Comparison of ENCODE assay signal across 7 mouse cellular contexts in the genomic region with DNA sequence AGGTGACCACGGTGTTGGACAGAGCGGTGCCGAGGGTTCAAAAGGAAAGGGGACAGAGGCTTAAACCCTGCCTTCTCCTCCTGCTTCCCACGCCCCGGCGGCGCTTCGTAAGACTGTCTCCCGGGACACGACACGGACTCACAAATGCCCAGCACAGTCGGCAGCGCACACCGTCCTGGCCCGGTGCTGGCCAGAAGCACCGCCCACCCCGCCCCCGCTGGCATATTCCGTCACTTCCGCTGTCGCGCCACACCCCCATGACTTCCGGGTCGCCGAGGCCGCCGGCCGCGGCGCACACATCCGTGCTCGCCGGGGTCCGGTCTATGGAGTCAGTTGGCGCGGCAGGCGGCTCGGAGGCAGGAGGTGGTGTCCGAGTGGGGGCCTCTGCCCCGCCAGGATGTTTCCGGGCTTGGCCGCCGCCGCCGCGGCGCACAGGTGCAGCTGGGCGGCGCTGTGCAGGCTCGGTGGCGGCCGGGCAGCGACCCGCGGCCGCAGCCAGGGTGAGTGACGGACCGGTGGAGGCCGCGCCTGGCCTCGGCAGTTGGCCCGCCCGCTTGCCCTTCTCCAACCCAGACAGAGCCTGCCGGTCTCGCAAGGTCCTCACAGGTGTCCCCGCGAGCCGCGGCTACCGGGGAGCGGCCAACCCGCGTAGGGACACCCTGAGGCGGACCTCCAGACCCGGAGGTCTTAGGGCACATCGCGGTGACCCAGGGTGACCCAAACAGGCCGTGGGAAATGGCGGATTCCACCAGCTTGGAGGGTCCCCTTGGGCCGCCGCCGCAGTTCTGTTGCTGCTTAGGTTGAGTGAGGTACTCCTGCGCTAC. TPM values are rescaled to one million over a fixed set of nuclear protein-coding genes. Genes with fewer than 3 reads are reported as not detected.
DNase-seq lines count a peak whose midpoint lies in the region; ATAC-seq lines count a peak whose summit lies in the region.

A gene (plus strand): TSS at position 258 of the 824 bp plus-strand sequence.

- WGBS in intestine, embryonic 15.5 days = under 1% methylated on average over 83 of the region's 83 CpGs
- under 1% methylated on average over 83 of the region's 83 CpGs for WGBS in midbrain, embryonic 10.5 days

- no peaks in the 10 kb centered on the region for H3K27me3 ChIP-seq in intestine, embryonic 15.5 days (replicated peaks)
- H3K27me3 ChIP-seq in midbrain, embryonic 10.5 days (ENCODE audit: low read depth, poor library complexity, severe bottlenecking) = no peaks in the 10 kb centered on the region

- DNase-seq in adrenal gland, adult 18-20 months (ENCODE audit: low spot score in 2 of 2) = peak; percentile 94 to 95
- peak; percentile 94 for DNase-seq in embryo, embryonic 11 days
- DNase-seq in gastrocnemius, postnatal 36 days = peak; percentile 86 to 91
- peak; percentile 93 for DNase-seq in left cerebral cortex, postnatal 25 days (ENCODE audit: low spot score in 2 of 2)
- peak; percentile 94 for DNase-seq in midbrain, embryonic 10.5 days (ENCODE audit: low spot score)
- peak; percentile 95 for DNase-seq in right cerebral cortex, postnatal 4 days

- H3K4me2 ChIP-seq in intestine, embryonic 15.5 days (replicated peaks) = peak within 1 kb of the TSS; percentile 71

- H3K9ac ChIP-seq in intestine, embryonic 15.5 days = peak within 1 kb of the TSS; percentile 94

- H3K36me3 ChIP-seq in intestine, embryonic 15.5 days = no peaks in the 10 kb centered on the region
- peaks cover 14% of the 10 kb centered on the region for H3K36me3 ChIP-seq in midbrain, embryonic 10.5 days

- intact Hi-C loops in gastrocnemius, postnatal 36 days (cut with DNase I) = loop anchor here (5.0 kb wide), 1 partner anchor 45 kb away; a partner anchor contains a TSS
- intact Hi-C loops in left cerebral cortex, postnatal 25 days (cut with DNase I) = no loop called here

- no peaks in the 10 kb centered on the region for H3K9me3 ChIP-seq in intestine, embryonic 15.5 days
- H3K9me3 ChIP-seq in midbrain, embryonic 10.5 days (replicated peaks) = no peaks in the 10 kb centered on the region

- H3K4me1 ChIP-seq in intestine, embryonic 15.5 days (replicated peaks) = peaks cover 5% of the 10 kb centered on the region; the same call in 1 of the 2 replicates
- H3K4me1 ChIP-seq in midbrain, embryonic 10.5 days = peaks cover 18% of the 10 kb centered on the region

- peak within 1 kb of the TSS; percentile 82 for H3K27ac ChIP-seq in intestine, embryonic 15.5 days
- H3K27ac ChIP-seq in midbrain, embryonic 10.5 days (replicated peaks) = peak within 1 kb of the TSS; percentile 96

- ATAC-seq in intestine, embryonic 15.5 days = peak; percentile 99

- peak within 1 kb of the TSS; percentile 99 for H3K4me3 ChIP-seq in intestine, embryonic 15.5 days (replicated peaks)
- peak within 1 kb of the TSS; percentile 91 for H3K4me3 ChIP-seq in midbrain, embryonic 10.5 days

RNA-seq across cellular contexts. Expression of the gene that starts here (rescaled TPM):
- total RNA-seq in adrenal gland, adult 18-20 months (2021) = 100 to 1,000 TPM; 122 to 139 TPM
- total RNA-seq in gastrocnemius, postnatal 36 days (2021) = 100 to 1,000 TPM in 1 of 2 experiments, 10 to 100 TPM in 1; 99.1 to 113 TPM
- 81.6 and 94.4 TPM in 2 replicates for polyA plus RNA-seq in intestine, embryonic 15.5 days (2015; fragmentation: Nextera tagmentation; extraction: Ambion mirVana)
- total RNA-seq in left cerebral cortex, postnatal 25 days (2021) = 100 to 1,000 TPM; 194 TPM
- polyA plus RNA-seq in midbrain, embryonic 10.5 days (2016; fragmentation: Nextera tagmentation; extraction: Ambion mirVana) = 100 and 105 TPM in 2 replicates

Comparison
In these comparisons a context has a peak if more than half of its experiments do, and no peak if none do; other contexts are left out.
1. Peak in every context shown above with its lines: DNase-seq, ATAC-seq, H3K4me3 ChIP-seq and H3K27ac ChIP-seq.